Mouse (Mus musculus): ENCODE measurements around the gene Pcyt2. TPM values are rescaled to one million over a fixed set of nuclear protein-coding genes. Genes with fewer than 3 reads are reported as not detected.

Pcyt2 gene
- polyA plus RNA-seq, 1 experiment from 2014 or later, result 126 TPM

- Histone ChIP-seq H3K36me3 (peaks cover 17% of the 10 kb centered on the region), H3K4me2 (peak overlapping the region; percentile 80), H3K9ac (peak overlapping the region; percentile 91), H3K27ac (peak overlapping the region; percentile 85), H3K9me3 (no peaks in the 10 kb centered on the region), H3K4me3 (peak overlapping the region; percentile 93), H3K27me3 (no peaks in the 10 kb centered on the region), H3K4me1 (peaks cover 39% of the 10 kb centered on the region)
- WGBS, result 44% methylated on average over 4 of the region's 4 CpGs
- ATAC-seq (ENCODE audit: borderline replicate concordance, extremely low read depth, low FRiP score, low TSS enrichment), result no peak
These were observed 14.2 kb upstream of the Pcyt2 start for GRCm38 (mm10) chr11:120631726-120632448.

DNA sequence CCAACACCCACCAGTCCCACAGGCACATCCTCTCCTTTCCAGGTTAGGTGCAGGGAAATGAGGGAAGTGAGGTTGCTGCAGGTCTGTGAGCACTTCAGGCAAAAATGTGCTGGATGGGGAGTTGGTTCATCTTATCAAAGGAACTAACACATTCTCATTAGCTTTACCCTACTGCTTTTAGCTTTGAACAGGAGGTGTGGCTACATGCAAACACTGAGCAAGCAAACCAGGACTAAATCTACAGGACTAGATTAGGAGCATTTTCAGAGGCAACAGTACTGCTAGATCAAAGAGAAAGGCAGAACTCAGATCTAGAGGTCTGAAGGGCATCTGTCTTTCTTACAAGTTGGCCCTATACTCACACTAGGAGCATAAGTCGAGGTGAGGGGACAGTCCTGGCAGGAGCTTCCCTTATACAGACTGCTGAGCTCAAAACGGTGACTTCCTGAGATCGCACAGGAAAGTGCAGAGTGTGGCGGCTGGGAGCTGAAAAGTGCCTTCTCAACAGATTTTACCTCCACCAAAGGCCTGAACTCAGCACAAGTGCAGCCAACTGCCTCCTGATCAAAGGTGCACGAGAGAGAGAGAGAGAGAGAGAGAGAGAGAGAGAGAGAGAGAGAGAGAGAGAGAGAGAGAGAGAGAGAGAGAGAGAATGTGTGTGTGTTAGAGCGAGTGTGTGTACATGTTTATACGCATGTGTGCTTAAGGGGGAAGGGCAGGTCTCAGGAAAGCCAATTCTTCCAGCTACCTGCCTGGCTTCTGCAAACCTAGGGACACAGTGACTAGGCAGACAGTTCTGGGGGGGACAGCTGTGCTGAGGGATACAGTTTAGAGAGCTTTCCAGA lies 13.4 kb upstream of the Pcyt2 start:
- Histone ChIP-seq H3K9ac (peak overlapping the region; percentile 91), H3K27ac (peak overlapping the region; percentile 55), H3K4me1 (peaks cover 39% of the 10 kb centered on the region), H3K4me2 (peak overlapping the region; percentile 80), H3K4me3 (peak overlapping the region; percentile 93), H3K9me3 (no peaks in the 10 kb centered on the region), H3K36me3 (peaks cover 18% of the 10 kb centered on the region), H3K27me3 (no peaks in the 10 kb centered on the region)
- ATAC-seq (ENCODE audit: borderline replicate concordance, extremely low read depth, low FRiP score, low TSS enrichment), result no peak
- 28% methylated on average over 7 of the region's 7 CpGs for WGBS

DNA sequence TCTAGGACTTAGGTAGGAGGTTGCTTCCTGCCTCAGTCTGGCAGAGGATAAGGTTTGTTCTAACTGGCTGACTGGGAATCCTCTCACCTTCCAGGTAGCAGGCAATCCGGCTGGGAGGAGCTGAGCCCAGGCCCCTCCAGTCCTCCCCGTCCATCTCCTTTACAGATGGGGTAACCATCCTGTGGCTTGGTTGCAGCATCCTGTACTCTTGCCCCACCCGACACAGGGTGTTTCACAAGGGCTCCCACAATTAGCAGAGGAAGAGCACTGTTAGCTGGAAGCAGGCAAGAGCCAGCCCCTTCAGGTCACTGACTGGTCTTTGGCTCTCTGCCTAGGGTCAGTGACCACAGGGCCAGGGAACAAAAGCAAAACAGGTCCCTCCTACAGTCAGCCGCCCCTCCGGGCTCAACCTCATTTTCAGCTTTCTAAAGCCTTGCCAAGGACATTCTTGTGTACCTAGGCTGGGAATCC lies 12.7 kb upstream of the Pcyt2 start:
- Histone ChIP-seq H3K27me3 (no peaks in the 10 kb centered on the region), H3K4me3 (peak overlapping the region; percentile 5; the same call in 1 of the 2 replicates), H3K4me2 (peak overlapping the region; percentile 80; the same call in 1 of the 2 replicates), H3K9ac (peak overlapping the region; percentile 8), H3K36me3 (peaks cover 18% of the 10 kb centered on the region), H3K9me3 (no peaks in the 10 kb centered on the region), H3K27ac (peak overlapping the region; percentile 55), H3K4me1 (peaks cover 45% of the 10 kb centered on the region)
- WGBS, result 51% methylated on average over 5 of the region's 5 CpGs
- no peak for ATAC-seq (ENCODE audit: borderline replicate concordance, extremely low read depth, low FRiP score, low TSS enrichment)

DNA sequence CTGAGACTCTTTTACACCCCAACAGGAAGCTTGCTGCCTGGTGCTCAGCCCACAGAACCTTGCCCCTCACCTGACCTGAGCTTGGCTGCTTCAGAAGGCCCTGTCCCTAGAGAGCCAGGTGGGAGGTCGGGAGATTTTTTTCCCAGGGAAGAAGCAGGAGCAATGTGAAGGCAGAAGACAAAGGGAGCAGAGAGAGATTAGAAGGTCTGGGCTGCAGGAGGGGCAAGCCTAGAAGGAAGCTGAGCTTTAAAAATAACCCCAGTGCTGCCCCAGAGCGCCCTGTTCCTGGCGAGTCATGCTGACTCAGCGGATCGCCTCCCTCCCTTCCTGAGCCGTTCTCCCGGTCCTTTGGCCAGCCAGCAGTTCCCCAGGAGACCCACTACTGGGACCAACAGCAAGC lies 12.2 kb upstream of the Pcyt2 start:
- Histone ChIP-seq H3K36me3 (peaks cover 18% of the 10 kb centered on the region), H3K27me3 (no peaks in the 10 kb centered on the region), H3K4me1 (peaks cover 49% of the 10 kb centered on the region), H3K4me3 (no peak overlapping the region), H3K9me3 (no peaks in the 10 kb centered on the region), H3K4me2 (peak overlapping the region; percentile 80; the same call in 1 of the 2 replicates), H3K27ac (peak overlapping the region; percentile 55; the same call in 1 of the 2 replicates), H3K9ac (peak overlapping the region; percentile 8; the same call in 1 of the 2 replicates)
- WGBS, result 29% methylated on average over 7 of the region's 7 CpGs
- no peak for ATAC-seq (ENCODE audit: borderline replicate concordance, extremely low read depth, low FRiP score, low TSS enrichment)

DNA sequence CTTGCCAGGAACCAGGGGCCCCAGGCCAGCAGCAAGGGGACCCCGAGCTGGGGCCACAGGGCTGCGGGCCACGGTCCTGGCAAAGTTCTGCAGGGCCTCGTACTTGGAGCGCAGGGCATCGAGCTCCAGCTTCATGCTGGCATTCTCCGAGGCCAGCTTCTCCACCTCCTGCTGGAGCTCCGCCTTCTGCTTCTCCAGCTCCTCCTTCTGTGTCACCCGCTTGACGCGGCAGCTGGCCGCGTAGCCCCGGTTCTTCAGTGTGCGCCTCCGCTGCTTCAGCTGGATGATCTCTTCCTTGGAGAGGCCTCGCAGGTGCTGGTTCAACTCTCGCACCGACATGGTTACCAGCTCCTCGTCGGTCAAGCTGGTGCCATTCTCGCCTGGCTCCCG lies 11.6 kb upstream of the Pcyt2 start:
- no peak for ATAC-seq (ENCODE audit: borderline replicate concordance, extremely low read depth, low FRiP score, low TSS enrichment)
- Histone ChIP-seq H3K4me1 (peaks cover 49% of the 10 kb centered on the region), H3K27ac (0 out of 2 replicates have a peak overlapping the region, but pooled peaks have one; percentile 15)

GRCm38 (mm10) chr11:120628601-120629340 lies 11.0 kb upstream of the Pcyt2 start:
- Histone ChIP-seq H3K9ac (no peak overlapping the region), H3K9me3 (no peaks in the 10 kb centered on the region), H3K36me3 (peaks cover 18% of the 10 kb centered on the region), H3K27me3 (no peaks in the 10 kb centered on the region), H3K27ac (no peak overlapping the region), H3K4me2 (no peak overlapping the region), H3K4me3 (peak overlapping the region; percentile 1; the same call in 1 of the 2 replicates), H3K4me1 (peaks cover 48% of the 10 kb centered on the region)
- WGBS, result 94% methylated on average over 23 of the region's 23 CpGs
- no peak for ATAC-seq (ENCODE audit: borderline replicate concordance, extremely low read depth, low FRiP score, low TSS enrichment)

More for the DNA sequence above, 11.6 kb upstream of the Pcyt2 start:
- 74% methylated on average over 23 of the region's 23 CpGs for WGBS
- peaks cover 18% of the 10 kb centered on the region for H3K36me3 ChIP-seq
- no peak overlapping the region for H3K9ac ChIP-seq
- H3K27me3 ChIP-seq, result no peaks in the 10 kb centered on the region
- H3K4me2 ChIP-seq, result no peak overlapping the region
- no peaks in the 10 kb centered on the region for H3K9me3 ChIP-seq
- H3K4me3 ChIP-seq, result peak overlapping the region; percentile 1; the same call in 1 of the 2 replicates

DNA sequence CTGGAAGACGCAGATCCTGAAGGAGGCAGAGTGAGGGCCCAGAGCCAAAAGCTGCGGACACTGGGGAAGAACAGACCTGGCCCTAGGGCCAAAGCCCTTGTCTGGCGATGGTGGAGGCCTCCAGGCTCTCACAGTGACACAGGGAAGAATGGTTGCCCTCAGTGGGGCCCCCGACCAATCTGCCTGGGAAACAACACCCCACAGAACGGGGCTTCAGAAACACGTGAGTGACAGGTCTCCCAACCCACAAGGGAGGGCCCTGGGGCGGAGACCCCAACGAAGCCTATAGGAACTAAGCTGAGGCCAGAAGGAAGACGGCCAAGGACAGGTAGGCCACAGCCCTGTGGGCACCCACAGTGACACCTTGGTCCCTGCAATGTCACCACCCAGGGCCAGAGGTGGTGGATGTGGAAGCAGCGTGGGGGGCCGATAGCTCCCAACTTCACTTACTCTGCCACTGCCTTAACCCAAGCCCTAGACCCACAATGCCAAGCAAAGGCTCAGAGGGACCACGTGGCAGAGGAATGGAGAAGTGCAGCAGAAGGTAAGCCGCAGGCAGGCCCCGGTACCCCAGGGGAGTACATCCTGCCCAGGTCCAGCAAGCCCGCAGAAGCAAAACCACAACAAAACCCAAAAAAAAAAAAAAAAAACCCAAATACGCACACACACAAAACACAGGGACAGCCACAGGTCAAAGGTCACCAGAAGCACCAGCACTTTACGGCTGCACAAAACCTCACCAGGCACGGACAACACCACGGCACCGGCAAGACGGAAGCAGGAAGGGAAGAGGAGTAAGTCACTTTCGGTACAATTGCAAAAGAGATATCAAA lies 9.9 kb upstream of the Pcyt2 start:
- Histone ChIP-seq H3K4me1 (peaks cover 50% of the 10 kb centered on the region), H3K4me2 (no peak overlapping the region), H3K9ac (no peak overlapping the region)

GRCm38 (mm10) chr11:120626785-120627467 lies 9.2 kb upstream of the Pcyt2 start:
- 89% methylated on average over 11 of the region's 11 CpGs for WGBS
- no peak overlapping the region for H3K9ac ChIP-seq
- H3K4me1 ChIP-seq, result peaks cover 45% of the 10 kb centered on the region
- no peak overlapping the region for H3K4me3 ChIP-seq
- no peak for ATAC-seq (ENCODE audit: borderline replicate concordance, extremely low read depth, low FRiP score, low TSS enrichment)
- H3K27ac ChIP-seq, result no peak overlapping the region
- no peaks in the 10 kb centered on the region for H3K9me3 ChIP-seq
- H3K4me2 ChIP-seq, result no peak overlapping the region
- no peaks in the 10 kb centered on the region for H3K27me3 ChIP-seq
- peaks cover 27% of the 10 kb centered on the region for H3K36me3 ChIP-seq

More for the DNA sequence above, 9.9 kb upstream of the Pcyt2 start:
- Histone ChIP-seq H3K9me3 (no peaks in the 10 kb centered on the region), H3K36me3 (peaks cover 24% of the 10 kb centered on the region), H3K27me3 (no peaks in the 10 kb centered on the region), H3K27ac (no peak overlapping the region), H3K4me3 (no peak overlapping the region)
- no peak for ATAC-seq (ENCODE audit: borderline replicate concordance, extremely low read depth, low FRiP score, low TSS enrichment)
- WGBS, result 75% methylated on average over 22 of the region's 22 CpGs

DNA sequence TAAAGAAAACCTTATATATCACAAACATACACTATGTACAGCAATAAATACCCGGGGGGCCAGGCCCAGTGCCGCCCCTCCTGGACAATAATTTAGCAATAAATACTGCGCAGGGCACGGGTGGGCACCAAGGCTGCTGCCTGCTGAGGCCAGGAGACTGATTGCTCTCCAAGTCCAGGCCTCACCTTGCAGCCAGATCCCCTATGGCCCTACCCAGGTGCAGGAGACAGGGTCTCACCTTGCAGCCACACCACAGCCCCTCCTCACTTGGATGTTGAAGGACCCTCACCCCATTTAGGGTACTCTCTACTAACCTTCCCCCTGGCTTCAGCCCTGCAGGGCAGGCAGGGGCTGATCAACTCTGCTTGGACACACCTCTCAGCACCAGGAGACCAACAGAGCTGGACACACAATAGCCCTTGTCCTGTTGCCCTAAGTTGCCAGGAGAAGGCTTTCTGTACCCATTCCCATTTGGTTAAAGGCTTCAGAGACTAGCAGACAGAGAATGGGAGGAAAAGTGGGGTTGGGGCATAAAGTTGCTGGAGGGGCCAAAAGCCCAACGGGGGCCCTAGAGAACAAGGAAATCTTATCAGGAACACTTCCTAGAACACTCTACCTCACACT lies 7.5 kb upstream of the Pcyt2 start, which contains the start of gene Sirt7:
TSS of gene Sirt7 (minus strand) at position 89 of the 624 bp plus-strand sequence.
- WGBS, result 18% methylated on average over 5 of the region's 5 CpGs
- ATAC-seq (ENCODE audit: borderline replicate concordance, extremely low read depth, low FRiP score, low TSS enrichment), result peak; percentile 19; the same call in 1 of the 2 replicates
- Histone ChIP-seq H3K27ac (peak within 1 kb of the TSS; percentile 77), H3K27me3 (no peaks in the 10 kb centered on the region), H3K9me3 (no peaks in the 10 kb centered on the region), H3K9ac (peak within 1 kb of the TSS; percentile 70), H3K4me3 (peak within 1 kb of the TSS; percentile 75), H3K4me1 (peaks cover 28% of the 10 kb centered on the region), H3K4me2 (peak within 1 kb of the TSS; percentile 93), H3K36me3 (peaks cover 38% of the 10 kb centered on the region)

DNA sequence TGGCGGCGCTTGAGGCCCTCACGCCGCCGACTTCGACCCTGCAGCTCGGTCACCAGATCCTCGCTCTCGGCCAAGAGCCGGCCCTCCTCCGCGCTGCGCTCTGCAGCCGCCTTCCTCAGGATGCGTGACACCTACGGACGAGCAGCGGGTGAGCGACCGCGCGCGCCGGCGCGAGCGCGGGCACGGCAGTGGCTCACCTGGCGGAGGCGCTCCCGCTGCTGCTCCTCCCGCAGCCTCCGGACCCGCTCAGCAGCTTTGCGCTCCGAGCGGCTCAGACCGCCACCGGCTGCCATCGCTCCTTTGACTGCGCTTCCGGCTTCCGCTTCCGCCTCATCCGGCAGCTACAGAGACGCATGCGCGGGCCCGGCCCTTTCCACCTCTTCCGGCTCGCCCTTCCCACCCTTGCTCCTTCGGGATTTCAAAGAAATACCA lies 7.0 kb upstream of the Pcyt2 start:
- ATAC-seq (ENCODE audit: borderline replicate concordance, extremely low read depth, low FRiP score, low TSS enrichment), result peak; percentile 79; the same call in 1 of the 2 replicates
- peak overlapping the region; percentile 75 for H3K4me3 ChIP-seq
- WGBS, result under 1% methylated on average over 53 of the region's 53 CpGs
- H3K36me3 ChIP-seq, result peaks cover 44% of the 10 kb centered on the region
- peak overlapping the region; percentile 77 for H3K27ac ChIP-seq
- no peaks in the 10 kb centered on the region for H3K9me3 ChIP-seq
- H3K27me3 ChIP-seq, result no peaks in the 10 kb centered on the region
- H3K4me1 ChIP-seq, result peaks cover 22% of the 10 kb centered on the region
- H3K9ac ChIP-seq, result peak overlapping the region; percentile 70
- H3K4me2 ChIP-seq, result peak overlapping the region; percentile 93

All from lung, embryonic 15.5 days (tissue).